Mouse (Mus musculus) neural tube, embryonic 10.5 days (tissue): ENCODE data around the gene Nav2.

Experiments
- DNase-seq: peaks from one replicate; pipeline ENCODE4 v3.0.0-alpha.2; 2017; ENCODE audit warnings: low spot score; ENCODE audit errors: extremely low spot score

The Nav2 gene

DNA sequence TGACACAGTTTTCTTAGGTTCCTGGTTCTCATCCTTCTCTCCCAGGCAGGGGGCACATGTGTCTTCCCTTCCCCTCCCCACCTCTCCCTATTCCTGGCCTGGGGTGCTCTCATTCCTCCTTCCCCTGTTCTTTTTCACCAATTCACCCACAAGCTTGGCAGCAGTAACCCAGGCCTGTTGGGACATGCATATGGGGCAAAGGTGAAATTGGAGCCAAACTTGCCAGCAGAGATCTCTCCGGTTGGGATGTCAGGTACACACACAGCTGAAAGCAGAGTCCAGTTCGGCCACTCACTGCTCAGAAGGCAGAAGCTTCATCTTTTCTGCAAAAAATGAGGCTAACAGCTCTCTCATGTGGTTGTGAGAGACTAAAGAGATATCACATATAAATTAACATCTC is 26.3 kb downstream of the Nav2 start:
- no peak for DNase-seq

- no peak for DNase-seq
Measured at GRCm38 (mm10) chr7:48937562-48937961, 29.0 kb downstream of the Nav2 start.

GRCm38 (mm10) chr7:48938190-48938589 is 29.7 kb downstream of the Nav2 start:
- no peak for DNase-seq

GRCm38 (mm10) chr7:48948381-48949108 is 40.0 kb downstream of the Nav2 start:
- DNase-seq: no peak

DNA sequence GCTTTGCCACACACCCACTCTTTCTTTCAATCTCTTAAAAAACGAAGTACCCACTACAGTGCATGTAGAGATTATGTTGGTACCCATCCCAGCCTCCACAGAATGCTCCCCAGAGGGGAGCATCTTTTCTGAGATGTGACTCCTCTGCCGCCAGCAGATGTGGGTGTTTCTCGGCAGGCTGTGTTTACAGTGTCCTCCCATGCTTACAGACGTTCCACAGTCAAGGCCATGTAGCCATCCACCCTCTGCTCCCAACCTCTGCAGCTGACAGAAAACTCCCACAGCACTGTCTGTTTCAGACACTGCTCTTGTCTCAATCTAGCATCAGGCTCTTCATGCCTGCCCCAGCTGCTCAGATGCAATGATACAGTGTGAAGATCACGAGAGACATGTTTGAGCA is 46.0 kb downstream of the Nav2 start:
- no peak for DNase-seq

- DNase-seq: peak; percentile 89
Measured at GRCm38 (mm10) chr7:48958528-48959315, 50.2 kb downstream of the Nav2 start.

GRCm38 (mm10) chr7:48959316-48959661 is 50.8 kb downstream of the Nav2 start:
- DNase-seq: no peak

- DNase-seq: peak; percentile 32
Measured at GRCm38 (mm10) chr7:48960152-48960551, 51.6 kb downstream of the Nav2 start.

GRCm38 (mm10) chr7:48961501-48961900 is 53.0 kb downstream of the Nav2 start:
- DNase-seq: no peak

DNA sequence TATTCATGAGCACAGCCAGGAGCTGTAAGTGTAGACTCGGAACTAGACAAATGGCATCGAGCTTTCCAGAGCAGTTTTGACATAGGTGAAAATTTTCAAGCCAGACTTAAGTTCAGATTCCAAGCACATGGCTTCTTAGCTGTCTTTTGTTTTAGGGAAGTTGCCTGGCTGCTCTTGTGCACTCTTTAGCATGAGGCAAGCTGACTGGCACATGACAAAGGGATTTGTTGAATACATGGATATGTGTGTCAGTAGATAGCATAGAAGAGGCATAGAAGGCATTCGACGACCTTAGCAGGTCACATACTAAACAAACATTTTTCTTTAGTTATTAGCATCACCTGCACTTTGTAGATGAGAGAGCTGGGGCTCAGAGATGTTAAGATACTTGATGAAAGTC is 53.4 kb downstream of the Nav2 start:
- DNase-seq: no peak

DNA sequence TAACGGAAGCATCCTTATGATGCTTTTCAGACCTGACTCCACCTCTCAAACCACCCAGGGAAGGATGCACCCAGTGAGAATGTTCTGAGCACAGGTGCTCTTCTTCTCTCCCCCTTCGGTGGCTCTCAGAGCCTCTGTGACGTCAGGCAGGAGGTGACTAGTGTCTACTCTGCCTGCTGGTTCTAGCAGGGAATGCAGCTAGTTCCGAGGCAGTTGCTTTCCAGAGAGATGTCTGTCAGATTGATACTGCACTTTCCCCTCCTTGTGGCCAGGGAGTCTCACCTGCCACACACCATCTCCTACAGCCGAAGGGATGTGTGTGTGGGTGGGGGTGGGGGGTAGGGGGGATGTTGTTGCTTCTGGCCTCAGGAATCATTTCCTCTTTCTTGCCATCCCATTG is 54.6 kb downstream of the Nav2 start:
- no peak for DNase-seq

DNA sequence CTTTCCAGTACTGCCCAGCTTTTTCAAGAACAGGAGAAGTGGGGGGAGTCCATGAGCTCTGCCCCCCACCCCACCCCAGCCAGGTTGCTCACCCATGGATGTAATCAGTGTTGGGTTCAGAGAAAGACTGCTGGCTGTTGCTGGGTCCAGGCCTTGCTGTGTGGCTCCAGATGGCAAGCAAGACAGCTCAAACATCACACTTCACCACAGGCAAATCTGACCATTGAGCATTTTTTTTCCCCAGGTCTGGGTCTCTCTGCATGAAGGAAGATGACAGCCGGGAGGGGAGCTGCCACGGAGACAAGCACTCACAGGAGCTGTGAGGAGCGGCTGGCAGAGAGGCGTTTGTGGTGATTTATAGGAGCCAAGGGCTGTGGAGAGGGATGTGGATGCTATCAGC is 55.0 kb downstream of the Nav2 start:
- DNase-seq: no peak

DNA sequence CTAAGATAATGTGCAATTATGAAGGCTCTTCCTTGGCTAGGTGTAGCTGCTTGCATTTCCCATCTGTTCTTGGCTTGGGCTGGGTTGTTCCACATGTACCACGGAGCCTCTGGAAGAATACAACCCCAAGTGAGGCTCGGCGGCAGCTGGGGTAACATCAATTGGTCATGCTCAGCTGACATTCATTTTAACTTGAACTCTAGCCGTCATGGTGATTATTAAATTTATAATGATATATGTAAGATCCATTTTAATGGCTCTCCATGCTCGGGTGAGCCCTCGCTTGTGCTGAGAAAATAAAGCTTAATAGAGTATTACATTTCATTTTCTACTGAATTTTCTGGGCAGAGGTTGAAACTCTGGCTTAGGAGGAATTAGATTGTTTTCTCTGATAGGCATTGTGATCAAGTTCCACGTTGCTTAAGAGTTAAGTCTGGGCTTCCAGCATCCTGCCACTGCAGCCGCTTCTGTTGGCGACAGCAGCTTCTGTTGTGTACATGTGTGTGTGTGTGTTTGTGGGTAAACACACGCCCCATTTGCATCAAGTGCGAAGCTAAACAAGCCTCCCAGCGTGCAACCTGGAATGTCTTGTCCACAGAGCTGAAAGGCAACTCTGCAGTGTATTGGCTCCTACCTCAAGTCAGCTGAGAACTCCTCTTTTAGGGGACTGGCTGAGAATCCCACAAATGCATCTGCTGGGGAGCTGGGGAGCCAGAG is 57.4 kb downstream of the Nav2 start:
- peak; percentile 41 for DNase-seq

- DNase-seq: no peak
Measured at GRCm38 (mm10) chr7:48981013-48981412, 72.5 kb downstream of the Nav2 start.

GRCm38 (mm10) chr7:48981814-48982213 is 73.3 kb downstream of the Nav2 start:
- DNase-seq: no peak

- no peak for DNase-seq
Measured at GRCm38 (mm10) chr7:48982573-48982972, 74.1 kb downstream of the Nav2 start.

DNA sequence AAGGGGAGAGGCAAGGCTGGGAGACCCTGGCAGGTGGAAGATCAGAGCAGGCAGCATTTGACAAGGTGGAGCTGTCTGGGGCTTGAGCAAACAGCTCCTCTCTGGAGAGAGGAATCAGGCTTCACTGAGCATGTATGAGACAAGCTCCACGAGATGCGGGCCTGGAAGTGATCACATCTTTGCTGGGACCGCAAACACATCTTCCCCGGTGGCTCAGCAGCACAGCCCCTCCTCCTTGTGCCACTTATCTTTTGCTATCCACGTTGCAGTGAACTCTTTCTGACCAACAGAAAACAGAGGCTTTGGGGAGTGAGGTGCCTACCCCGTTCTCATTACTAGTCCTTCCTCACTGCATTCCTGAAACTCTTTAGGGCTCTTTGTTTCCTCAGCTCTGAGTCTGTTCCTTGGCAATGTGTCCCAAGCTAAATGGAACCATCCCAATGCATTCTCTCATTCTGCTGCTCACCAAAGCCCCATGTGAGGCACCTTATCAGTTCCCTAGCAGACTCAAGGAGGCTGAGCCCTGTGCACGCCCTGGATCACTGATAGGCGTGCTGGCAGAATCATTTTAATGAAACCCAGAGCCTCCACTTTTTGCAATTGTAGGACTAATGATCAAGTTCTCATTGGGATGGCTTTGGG is 83.5 kb downstream of the Nav2 start:
- no peak for DNase-seq

DNA sequence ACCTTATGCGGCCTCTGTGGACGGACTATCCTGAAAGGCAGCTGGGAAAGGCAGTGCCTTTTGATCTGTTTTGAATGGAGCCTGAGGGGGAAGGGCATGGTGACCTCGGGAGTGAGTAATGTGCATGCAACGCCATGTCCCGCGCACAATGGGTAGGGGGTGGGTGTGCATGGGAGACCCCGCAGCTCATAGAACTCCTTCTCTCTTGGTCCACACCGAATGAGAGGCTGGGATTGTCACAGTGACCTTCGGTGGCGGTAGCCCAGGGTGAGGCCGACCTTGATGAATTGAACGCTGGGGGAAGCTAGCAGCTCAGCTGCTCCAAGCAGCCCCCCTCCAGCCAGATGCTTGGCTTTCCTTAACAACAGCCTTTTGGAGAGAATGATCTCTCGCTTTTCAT is 86.7 kb downstream of the Nav2 start:
- peak; percentile 79 for DNase-seq

- no peak for DNase-seq
Measured at GRCm38 (mm10) chr7:48995701-48996100, 87.2 kb downstream of the Nav2 start.

- no peak for DNase-seq
Measured at GRCm38 (mm10) chr7:48996829-48997228, 88.3 kb downstream of the Nav2 start.

- DNase-seq: no peak
Measured at GRCm38 (mm10) chr7:48998097-48998496, 89.6 kb downstream of the Nav2 start.

- no peak for DNase-seq
Measured at GRCm38 (mm10) chr7:48998595-48998994, 90.1 kb downstream of the Nav2 start.
